Mouse (Mus musculus) cerebellum, adult 11 months (tissue): ENCODE measurements around the gene Hk3.

ENCODE experiments used
- DNase-seq: peaks from one replicate; pipeline ENCODE4 v3.0.0; 2022

Hk3 gene

GRCm38 (mm10) chr13:55000433-55000832 lies 20.8 kb downstream of the Hk3 start:
- DNase-seq = no peak

DNA sequence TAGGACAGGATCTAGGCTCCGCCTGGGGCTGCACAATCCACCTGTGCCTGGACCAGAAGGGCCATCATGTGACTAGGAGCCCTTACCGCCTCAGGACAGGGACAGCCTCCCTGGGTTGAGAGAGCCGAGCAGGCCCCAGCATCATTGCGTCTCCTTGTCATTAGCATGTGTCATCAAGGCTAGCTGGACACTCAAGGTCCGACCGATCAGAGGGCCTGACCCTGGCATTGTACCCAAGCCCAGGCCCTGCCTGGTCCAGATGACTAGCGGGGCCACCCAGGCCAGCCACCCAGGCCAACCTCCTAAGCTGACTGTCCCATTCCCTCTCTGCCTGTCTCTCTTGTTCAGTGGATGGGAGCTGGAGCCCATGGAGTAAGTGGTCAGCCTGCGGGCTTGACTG lies 23.6 kb downstream of the Hk3 start:
- DNase-seq = no peak

GRCm38 (mm10) chr13:54995161-54995560 lies 26.0 kb downstream of the Hk3 start:
- DNase-seq = no peak

DNA sequence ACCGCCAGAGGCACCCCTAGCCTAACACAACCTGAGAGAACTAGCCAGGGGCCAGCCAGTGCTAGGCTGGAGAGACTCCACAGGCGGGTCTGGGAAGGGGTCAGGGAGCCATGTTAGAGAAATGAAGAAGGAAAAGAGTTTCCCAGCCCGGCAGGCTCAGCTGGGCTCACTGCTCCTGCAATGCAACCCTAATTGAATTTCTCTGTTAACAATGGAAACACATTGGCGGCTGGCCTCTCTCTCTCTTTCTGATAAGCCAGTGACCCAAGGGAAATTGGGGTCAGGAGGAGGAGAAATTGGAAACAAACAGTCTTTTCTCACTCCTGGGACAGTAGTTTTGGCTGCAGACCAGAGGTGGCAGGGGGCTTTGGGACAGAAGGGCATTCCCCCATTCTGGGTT lies 26.6 kb downstream of the Hk3 start:
- DNase-seq = no peak

DNA sequence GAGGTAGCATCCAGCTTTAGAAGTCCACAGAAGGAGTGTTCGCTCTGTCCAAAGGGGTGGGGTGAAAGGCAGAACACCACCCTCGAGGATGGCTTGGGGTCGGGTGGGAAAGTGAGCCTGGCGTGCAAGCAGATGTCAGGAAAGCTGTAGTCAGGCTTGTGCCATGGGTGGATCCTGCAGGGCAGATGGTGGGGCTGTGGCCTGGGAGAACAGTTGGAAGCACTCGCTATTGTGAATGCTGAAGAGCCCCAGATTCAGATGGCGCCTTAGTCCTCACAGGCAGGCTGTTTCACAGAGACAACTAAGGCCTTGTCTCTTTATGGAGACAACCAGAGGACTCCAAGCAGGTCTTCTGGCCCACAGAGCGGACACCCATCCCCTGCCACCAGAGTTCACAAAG lies 29.0 kb downstream of the Hk3 start:
- DNase-seq = no peak

- DNase-seq = no peak
These were observed 32.9 kb downstream of the Hk3 start for GRCm38 (mm10) chr13:54988181-54988760.

GRCm38 (mm10) chr13:54987405-54987804 lies 33.8 kb downstream of the Hk3 start:
- DNase-seq = no peak

DNA sequence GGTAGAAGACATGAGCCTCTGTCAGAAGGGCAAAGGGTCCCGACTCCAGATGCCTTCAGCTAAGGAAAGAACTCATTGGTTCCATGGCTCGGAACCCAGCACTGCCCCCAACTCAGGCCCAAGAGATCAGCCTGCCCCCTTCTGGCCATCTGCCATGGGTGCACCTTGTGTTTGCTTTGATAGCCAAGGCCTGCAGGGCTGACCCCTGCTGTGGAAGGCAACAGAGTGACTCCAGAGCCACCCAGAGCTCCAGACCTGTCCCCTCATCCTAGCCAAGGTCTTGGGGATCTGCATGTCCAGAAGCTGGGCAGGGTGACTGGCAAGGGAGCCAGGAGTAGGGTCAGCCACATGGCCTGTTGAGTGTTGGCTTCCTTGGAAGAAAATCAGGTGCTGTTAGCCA lies 37.6 kb downstream of the Hk3 start:
- DNase-seq = no peak

GRCm38 (mm10) chr13:54983001-54983400 lies 38.2 kb downstream of the Hk3 start:
- DNase-seq = no peak

- peak; percentile 47 for DNase-seq
These were observed 40.2 kb downstream of the Hk3 start for GRCm38 (mm10) chr13:54980957-54981356.

DNA sequence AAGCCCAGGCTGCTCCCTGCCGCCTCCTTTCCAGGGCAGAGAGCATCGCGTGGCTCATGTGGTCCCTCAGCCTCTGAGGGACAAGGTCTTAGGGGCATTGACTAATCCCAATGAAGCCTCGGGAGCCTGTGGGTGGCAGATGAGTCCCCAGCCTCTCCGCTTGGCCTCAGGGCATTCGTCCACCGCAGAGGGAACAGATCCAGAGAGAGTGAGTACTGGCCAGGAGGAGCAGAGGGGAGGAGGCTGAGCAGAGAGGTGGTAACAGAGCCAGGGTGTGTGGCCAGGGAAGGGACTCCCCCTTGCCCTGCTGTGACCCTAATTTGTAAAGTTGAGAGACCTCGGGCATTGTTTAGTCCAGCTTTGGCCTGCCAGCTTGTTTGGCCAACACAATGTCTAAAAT lies 42.4 kb downstream of the Hk3 start:
- DNase-seq = peak; percentile 61

- no peak for DNase-seq
These were observed 45.6 kb downstream of the Hk3 start for GRCm38 (mm10) chr13:54975546-54975945.

- DNase-seq = no peak
These were observed 50.5 kb downstream of the Hk3 start for GRCm38 (mm10) chr13:54970521-54971247.

DNA sequence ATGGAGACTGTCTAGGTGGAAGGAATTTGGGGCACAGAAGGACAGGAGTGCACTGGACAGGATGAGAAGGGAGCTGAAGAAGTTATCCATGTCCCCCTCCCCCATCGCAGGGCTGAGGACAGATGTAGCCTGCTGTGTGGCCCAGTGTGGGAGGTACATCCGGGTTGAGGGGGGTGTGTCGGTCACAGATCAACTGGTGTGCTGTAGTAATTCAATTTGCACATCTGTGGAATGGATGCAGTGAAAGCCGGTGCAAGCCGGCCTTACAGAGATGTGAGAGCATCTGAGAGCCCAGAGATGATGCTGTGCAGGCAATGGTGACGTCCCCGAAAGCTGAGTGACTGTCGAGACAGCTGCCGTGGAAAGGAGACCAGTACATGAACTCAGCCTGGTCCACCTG lies 51.7 kb downstream of the Hk3 start:
- DNase-seq = no peak

DNA sequence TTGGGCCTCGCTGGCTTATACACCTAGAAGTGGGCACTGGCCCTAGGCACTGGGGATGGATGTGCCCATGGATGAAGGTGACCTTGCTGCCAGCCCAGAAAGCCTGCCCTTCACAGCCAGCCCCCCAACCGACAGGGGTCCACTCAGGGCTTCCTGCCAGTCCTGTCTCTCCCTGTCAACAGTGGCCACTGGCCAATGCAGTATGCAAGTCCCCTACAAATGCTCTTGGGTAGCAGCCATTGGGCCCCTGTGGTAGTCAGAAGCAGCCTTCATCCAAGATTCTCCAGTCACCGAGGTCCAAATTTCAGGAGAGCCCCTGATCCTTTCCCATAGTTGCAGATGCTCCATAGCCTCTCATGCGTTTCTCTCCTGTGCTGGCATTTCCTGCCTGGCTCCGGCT lies 52.5 kb downstream of the Hk3 start:
- no peak for DNase-seq

- no peak for DNase-seq
These were observed 53.7 kb downstream of the Hk3 start for GRCm38 (mm10) chr13:54967501-54967900.

- no peak for DNase-seq
These were observed 55.9 kb downstream of the Hk3 start for GRCm38 (mm10) chr13:54965256-54965655.

GRCm38 (mm10) chr13:54960491-54960890 lies 60.7 kb downstream of the Hk3 start:
- DNase-seq = no peak

- DNase-seq = no peak
These were observed 61.3 kb downstream of the Hk3 start for GRCm38 (mm10) chr13:54959842-54960241.

DNA sequence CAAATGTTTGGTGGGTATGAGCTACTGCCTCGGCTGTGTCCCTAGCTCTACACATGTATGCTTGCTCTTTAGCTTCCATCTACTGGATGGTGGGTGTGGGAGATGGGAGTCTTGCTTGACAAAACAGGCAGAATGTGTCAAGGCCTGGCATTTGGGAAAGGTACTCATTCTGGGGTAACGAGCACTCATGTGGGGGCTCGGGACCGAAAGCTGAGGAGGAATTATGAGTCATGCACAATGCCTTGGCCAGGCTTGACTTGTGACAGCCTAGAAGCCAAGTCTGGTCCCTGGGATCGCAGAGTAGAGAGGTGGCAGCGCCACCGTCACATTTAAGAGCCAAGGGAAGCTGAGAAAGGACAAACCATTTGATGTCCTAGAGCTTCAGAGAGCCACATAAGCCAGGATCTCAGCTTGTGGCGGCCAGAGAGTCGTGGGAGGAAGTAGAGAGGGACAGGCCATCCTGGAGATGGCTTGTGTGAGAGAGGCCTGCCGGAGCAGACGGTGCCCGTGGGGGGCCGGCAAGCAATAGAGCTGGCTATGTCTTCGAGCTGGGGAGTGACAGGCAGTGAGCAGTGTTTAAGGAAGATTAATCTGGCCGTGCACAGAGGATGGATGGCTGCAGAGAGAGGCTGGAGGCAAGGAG lies 62.0 kb downstream of the Hk3 start:
- DNase-seq = peak; percentile 87

GRCm38 (mm10) chr13:54957281-54957680 lies 63.9 kb downstream of the Hk3 start:
- DNase-seq = no peak
